ENCODE assay signal across 7 mouse cellular contexts in genomic region chr3:127498197-127498741, GRCm38 (mm10). TPM values are rescaled to one million over a fixed set of nuclear protein-coding genes. Genes with fewer than 3 reads are reported as not detected.
DNase-seq lines count a peak whose midpoint lies in the region; ATAC-seq and TF ChIP-seq lines count a peak whose summit lies in the region.

No protein-coding gene starts in this region.

- H3K27me3 ChIP-seq in MEL (ENCODE audit: control insufficient read depth in 1 of 2, insufficient read depth in 2 of 2, low read length in 2 of 2), result no peaks in the 10 kb centered on the region
- peaks cover 35% of the 10 kb centered on the region for H3K27me3 ChIP-seq in embryonic facial prominence, embryonic 14.5 days (replicated peaks; ENCODE audit: control insufficient read depth, insufficient read depth, low read length)
- H3K27me3 ChIP-seq in limb, embryonic 11.5 days (ENCODE audit: control insufficient read depth, insufficient read depth, low read length), result peaks cover 23% of the 10 kb centered on the region
- H3K27me3 ChIP-seq in neural tube, embryonic 11.5 days (ENCODE audit: control insufficient read depth, insufficient read depth, low read length), result peaks cover 10% of the 10 kb centered on the region

- peak; percentile 84 for ATAC-seq in embryonic facial prominence, embryonic 14.5 days (ENCODE audit: low read depth)
- ATAC-seq in limb, embryonic 11.5 days (ENCODE audit: insufficient number of reproducible peaks, low FRiP score, low TSS enrichment, low read depth), result peak; percentile 77
- peak; percentile 78 for ATAC-seq in neural tube, embryonic 11.5 days (ENCODE audit: insufficient read depth, low FRiP score, low TSS enrichment)

- 2% methylated on average over 16 of the region's 23 CpGs for WGBS in embryonic facial prominence, embryonic 14.5 days
- 1% methylated on average over 23 of the region's 23 CpGs for WGBS in limb, embryonic 11.5 days
- under 1% methylated on average over 20 of the region's 23 CpGs for WGBS in neural tube, embryonic 11.5 days

- H3K4me2 ChIP-seq in embryonic facial prominence, embryonic 14.5 days (ENCODE audit: low read depth, low read length), result peak overlapping the region; percentile 88
- H3K4me2 ChIP-seq in limb, embryonic 11.5 days (ENCODE audit: low read depth, severe bottlenecking), result peak overlapping the region; percentile 100
- H3K4me2 ChIP-seq in neural tube, embryonic 11.5 days (ENCODE audit: low read depth), result peak overlapping the region; percentile 100

- H3K9me3 ChIP-seq in MEL (replicated peaks; ENCODE audit: insufficient read depth, low read length), result no peaks in the 10 kb centered on the region
- H3K9me3 ChIP-seq in embryonic facial prominence, embryonic 14.5 days (ENCODE audit: control insufficient read depth, low read length), result no peaks in the 10 kb centered on the region
- no peaks in the 10 kb centered on the region for H3K9me3 ChIP-seq in limb, embryonic 11.5 days (ENCODE audit: control insufficient read depth, low read length)
- H3K9me3 ChIP-seq in neural tube, embryonic 11.5 days (ENCODE audit: control insufficient read depth, low read length), result no peaks in the 10 kb centered on the region

- H3K79me2 ChIP-seq in MEL (ENCODE audit: control insufficient read depth, insufficient read depth, low read length, poor library complexity), result no peaks in the 10 kb centered on the region; the same call in 1 of the 2 replicates

- TF ChIP-seq EP300 in MEL (IDR thresholded peaks at IDR 0.05; ENCODE audit: low read depth in 1 of 2, low read length in 2 of 2), result peak in 1 of 2 experiments; percentile 45; a peak in 1 of 4 replicates

- peak; percentile 74 for DNase-seq in MEL (ENCODE audit: low read depth, low spot score)
- DNase-seq in adrenal gland, postnatal 25 days, result peak; percentile 17
- DNase-seq in embryonic facial prominence, embryonic 14.5 days (ENCODE audit: low spot score), result peak; percentile 44
- peak; percentile 13 to 27 for DNase-seq in heart, postnatal 14 days
- DNase-seq in limb, embryonic 11.5 days (ENCODE audit: low spot score), result peak; percentile 51
- DNase-seq in neural tube, embryonic 11.5 days (ENCODE audit: low spot score), result peak; percentile 36
- no peak for DNase-seq in c-Kit-positive CD71-positive TER-119-positive erythroid progenitor cells, embryonic 14.5 days (ENCODE audit: low spot score)

- no peak for TF ChIP-seq RAD21 in MEL (IDR thresholded peaks at IDR 0.05; ENCODE audit: low read depth, low read length)

- peak overlapping the region; percentile 69 to 84 for H3K4me3 ChIP-seq in MEL (ENCODE audit: control insufficient read depth in 1 of 2, insufficient read depth in 1 of 2, low read depth in 2 of 2, low read length in 2 of 2)
- H3K4me3 ChIP-seq in embryonic facial prominence, embryonic 14.5 days (ENCODE audit: low read depth, low read length), result peak overlapping the region; percentile 53
- peak overlapping the region; percentile 61 for H3K4me3 ChIP-seq in limb, embryonic 11.5 days (ENCODE audit: low read depth, low read length)
- peak overlapping the region; percentile 65 for H3K4me3 ChIP-seq in neural tube, embryonic 11.5 days (ENCODE audit: low read depth, low read length)

- peak overlapping the region; percentile 39 for H3K27ac ChIP-seq in MEL (ENCODE audit: control insufficient read depth, low read depth, low read length)
- no peak overlapping the region for H3K27ac ChIP-seq in embryonic facial prominence, embryonic 14.5 days (replicated peaks; ENCODE audit: low read depth, low read length)
- H3K27ac ChIP-seq in limb, embryonic 11.5 days (replicated peaks; ENCODE audit: low read depth, low read length), result no peak overlapping the region
- H3K27ac ChIP-seq in neural tube, embryonic 11.5 days (ENCODE audit: low read depth, low read length), result no peak overlapping the region

- peak overlapping the region; percentile 82 for H3K9ac ChIP-seq in MEL (ENCODE audit: control insufficient read depth, low read depth, low read length, poor library complexity, severe bottlenecking)
- H3K9ac ChIP-seq in embryonic facial prominence, embryonic 14.5 days (ENCODE audit: low read depth, low read length), result peak overlapping the region; percentile 56
- peak overlapping the region; percentile 57 for H3K9ac ChIP-seq in limb, embryonic 11.5 days (ENCODE audit: low read length)
- H3K9ac ChIP-seq in neural tube, embryonic 11.5 days (ENCODE audit: low read length), result peak overlapping the region; percentile 81

- intact Hi-C loops in heart, postnatal 14 days (cut with DNase I), result loop anchor here (2.0 to 5.0 kb wide), 3 partner anchors 23 to 41 kb away; no protein-coding TSS in a partner anchor

- no peak for TF ChIP-seq CTCF in MEL (IDR thresholded peaks at IDR 0.05 in 2 of 3, conservative IDR thresholded peaks at IDR 0.05 in 1 of 3; ENCODE audit: control insufficient read depth in 1 of 3, insufficient read depth in 1 of 3, low read depth in 2 of 3, low read length in 3 of 3, poor library complexity in 1 of 3, severe bottlenecking in 1 of 3)

- H3K4me1 ChIP-seq in MEL (ENCODE audit: control insufficient read depth in 1 of 2, insufficient read depth in 2 of 2, low read length in 2 of 2), result 0 out of 4 replicates have a peak, but pooled peaks cover 0 to 2% of the 10 kb centered on the region in 2 experiments
- 0 out of 2 replicates have a peak, but pooled peaks cover 5% of the 10 kb centered on the region for H3K4me1 ChIP-seq in embryonic facial prominence, embryonic 14.5 days (ENCODE audit: control insufficient read depth, insufficient read depth, low read length)
- H3K4me1 ChIP-seq in limb, embryonic 11.5 days (ENCODE audit: control insufficient read depth, insufficient read depth, low read length), result peaks cover 8% of the 10 kb centered on the region; the same call in 1 of the 2 replicates
- peaks cover 10% of the 10 kb centered on the region; the same call in 1 of the 2 replicates for H3K4me1 ChIP-seq in neural tube, embryonic 11.5 days (ENCODE audit: control insufficient read depth, insufficient read depth, low read length)

- H3K36me3 ChIP-seq in MEL (ENCODE audit: control insufficient read depth in 1 of 2, insufficient read depth in 2 of 2, low read length in 2 of 2), result no peaks in the 10 kb centered on the region
- H3K36me3 ChIP-seq in embryonic facial prominence, embryonic 14.5 days (ENCODE audit: control insufficient read depth, insufficient read depth, low read length), result no peaks in the 10 kb centered on the region
- H3K36me3 ChIP-seq in limb, embryonic 11.5 days (ENCODE audit: control insufficient read depth, insufficient read depth, low read length), result no peaks in the 10 kb centered on the region
- H3K36me3 ChIP-seq in neural tube, embryonic 11.5 days (ENCODE audit: control insufficient read depth, insufficient read depth, low read length), result no peaks in the 10 kb centered on the region

- peak in 1 of 2 experiments; percentile 44; a peak in 2 of 4 replicates for TF ChIP-seq POLR2A in MEL (IDR thresholded peaks at IDR 0.05; ENCODE audit: control insufficient read depth in 1 of 2, insufficient read depth in 1 of 2, low read depth in 1 of 2, low read length in 2 of 2, poor library complexity in 1 of 2)

TF ChIP-seq in MEL, 35 proteins besides CTCF, POLR2A, EP300 and RAD21 (continues in another document):
- no peak for TF ChIP-seq ZNF384 (IDR thresholded peaks at IDR 0.05; ENCODE audit: low read depth, low read length)
- TF ChIP-seq NELFE (IDR thresholded peaks at IDR 0.05; ENCODE audit: low read depth, low read length), result peak; percentile 41; the same call in 1 of the 2 replicates
- TF ChIP-seq NRF1 (IDR thresholded peaks at IDR 0.05; ENCODE audit: insufficient read depth, low read depth, low read length, poor library complexity, severe bottlenecking), result no peak
- TF ChIP-seq KAT2A (conservative IDR thresholded peaks at IDR 0.05; ENCODE audit: low read depth, low read length), result no peak
- peak; percentile 46; the same call in 1 of the 2 replicates for TF ChIP-seq SIN3A (IDR thresholded peaks at IDR 0.05; ENCODE audit: low read length)
- peak; percentile 20; the same call in 1 of the 2 replicates for TF ChIP-seq MAZ (IDR thresholded peaks at IDR 0.05; ENCODE audit: low read depth, low read length)
- TF ChIP-seq ZMIZ1 (IDR thresholded peaks at IDR 0.05; ENCODE audit: low read depth, low read length), result peak; percentile 70; the same call in 1 of the 2 replicates
- TF ChIP-seq MAFK (IDR thresholded peaks at IDR 0.05; ENCODE audit: borderline replicate concordance, low read depth, low read length), result no peak; the same call in 1 of the 2 replicates

RNA-seq across cellular contexts. Expression of gene Ank2, which starts 0.9 kb away (rescaled TPM):
- total RNA-seq in MEL (2012; rRNA removed), result 4.0 and 4.5 TPM in 2 replicates
- polyA plus RNA-seq in MEL (2012; ENCODE audit: insufficient read depth in 1 of 2, insufficient read length in 2 of 2, low read depth in 1 of 2, low replicate concordance in 2 of 2, missing spikeins in 1 of 2), result 1 to 10 TPM in 1 of 2 experiments, not detected in 1; 2.7 TPM
- total RNA-seq in adrenal gland, postnatal 25 days (2021), result 57.0 and 61.8 TPM in 2 replicates
- 48.3 and 52.2 TPM in 2 replicates for polyA plus RNA-seq in embryonic facial prominence, embryonic 14.5 days (2014; fragmentation: Nextera tagmentation; extraction: Ambion mirVana)
- 100 to 1,000 TPM; 313 to 315 TPM for total RNA-seq in heart, postnatal 14 days (2021)
- polyA plus RNA-seq in limb, embryonic 11.5 days (2014; fragmentation: Nextera tagmentation; extraction: Ambion mirVana), result 16.6 and 17.1 TPM in 2 replicates
- polyA plus RNA-seq in neural tube, embryonic 11.5 days (2014; fragmentation: Nextera tagmentation; extraction: Ambion mirVana), result 62.0 and 64.8 TPM in 2 replicates

RNA-seq across cellular contexts. Expression of gene Larp7, which starts 54.9 kb away (rescaled TPM):
- total RNA-seq in MEL (2012; rRNA removed), result 44.2 and 50.5 TPM in 2 replicates
- polyA plus RNA-seq in MEL (2012; ENCODE audit: insufficient read depth in 1 of 2, insufficient read length in 2 of 2, low read depth in 1 of 2, low replicate concordance in 2 of 2, missing spikeins in 1 of 2), result 100 to 1,000 TPM in 1 of 2 experiments, 10 to 100 TPM in 1; 61.3 to 252 TPM
- total RNA-seq in adrenal gland, postnatal 25 days (2021), result 23.9 and 25.8 TPM in 2 replicates
- 49.9 and 53.8 TPM in 2 replicates for polyA plus RNA-seq in embryonic facial prominence, embryonic 14.5 days (2014; fragmentation: Nextera tagmentation; extraction: Ambion mirVana)
- total RNA-seq in heart, postnatal 14 days (2021), result 10 to 100 TPM; 18.1 to 22.9 TPM
- polyA plus RNA-seq in limb, embryonic 11.5 days (2014; fragmentation: Nextera tagmentation; extraction: Ambion mirVana), result 78.8 and 86.4 TPM in 2 replicates
- polyA plus RNA-seq in neural tube, embryonic 11.5 days (2014; fragmentation: Nextera tagmentation; extraction: Ambion mirVana), result 64.4 and 78.3 TPM in 2 replicates

RNA-seq across cellular contexts. Expression of gene Zgrf1, which starts 55.0 kb away (rescaled TPM):
- total RNA-seq in MEL (2012; rRNA removed), result 5.7 and 6.7 TPM in 2 replicates
- 1 to 10 TPM in 1 of 2 experiments, not detected in 1; 8.2 TPM for polyA plus RNA-seq in MEL (2012; ENCODE audit: insufficient read depth in 1 of 2, insufficient read length in 2 of 2, low read depth in 1 of 2, low replicate concordance in 2 of 2, missing spikeins in 1 of 2)
- 2.4 and 2.8 TPM in 2 replicates for total RNA-seq in adrenal gland, postnatal 25 days (2021)
- polyA plus RNA-seq in embryonic facial prominence, embryonic 14.5 days (2014; fragmentation: Nextera tagmentation; extraction: Ambion mirVana), result 6.1 and 6.5 TPM in 2 replicates
- total RNA-seq in heart, postnatal 14 days (2021), result 1 to 10 TPM in 1 of 2 experiments, under 1 TPM in 1; 0.74 to 1.6 TPM
- polyA plus RNA-seq in limb, embryonic 11.5 days (2014; fragmentation: Nextera tagmentation; extraction: Ambion mirVana), result 11.4 and 14.1 TPM in 2 replicates
- polyA plus RNA-seq in neural tube, embryonic 11.5 days (2014; fragmentation: Nextera tagmentation; extraction: Ambion mirVana), result 9.7 TPM in 2 replicates
